Mouse (Mus musculus) T-helper 1 cell (primary cell): ENCODE results near the gene Fastkd5.
"Not testable (repeated sequence)": the region's sequence is repeated elsewhere in the genome, so short reads cannot be mapped to it uniquely, and the experiment has no call there.

Source experiments
- in situ Hi-C: fragments of 300-600 bp; cut with MboI, MseI; formaldehyde crosslinking; loops from one replicate; pipeline ENCODE4 v1.15.1; 2025; ENCODE audit warnings: high pct_unique_total_duplicates

The Fastkd5 gene

GRCm38 (mm10) chr2:130578148-130578547, 51.7 kb downstream of the Fastkd5 start:
- in situ Hi-C loops = no loop called here

DNA sequence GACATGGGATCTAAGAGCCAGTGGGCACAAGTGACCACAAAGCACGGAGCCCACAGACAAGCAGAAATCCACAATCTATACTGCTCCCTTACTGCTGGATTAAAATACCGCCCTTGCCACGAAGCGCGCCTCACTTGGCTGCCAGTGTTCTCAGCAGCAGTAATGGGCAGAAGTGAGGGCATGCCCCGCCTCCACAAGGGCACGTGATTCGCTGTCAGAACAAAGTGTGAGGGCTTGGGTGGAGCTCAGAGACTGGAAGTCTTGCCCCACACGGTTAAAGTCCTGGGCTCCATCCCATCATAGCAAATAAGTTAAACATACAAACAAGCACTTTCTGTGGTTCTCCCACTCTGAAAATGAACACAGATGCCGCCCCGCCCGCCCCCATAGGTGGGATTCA, 52.2 kb downstream of the Fastkd5 start:
- in situ Hi-C loops = no loop called here

GRCm38 (mm10) chr2:130577021-130577420, 52.8 kb downstream of the Fastkd5 start:
- in situ Hi-C loops = no loop called here

GRCm38 (mm10) chr2:130576564-130576963, 53.3 kb downstream of the Fastkd5 start:
- in situ Hi-C loops = not testable (repeated sequence)

GRCm38 (mm10) chr2:130575873-130576272, 54.0 kb downstream of the Fastkd5 start, which contains the start of gene Oxt:
Gene Oxt, plus strand, starts transcription at chr2:130576173.
- in situ Hi-C loops = no loop called here

- in situ Hi-C loops = no loop called here
Measured at GRCm38 (mm10) chr2:130574960-130575359, 54.9 kb downstream of the Fastkd5 start.

DNA sequence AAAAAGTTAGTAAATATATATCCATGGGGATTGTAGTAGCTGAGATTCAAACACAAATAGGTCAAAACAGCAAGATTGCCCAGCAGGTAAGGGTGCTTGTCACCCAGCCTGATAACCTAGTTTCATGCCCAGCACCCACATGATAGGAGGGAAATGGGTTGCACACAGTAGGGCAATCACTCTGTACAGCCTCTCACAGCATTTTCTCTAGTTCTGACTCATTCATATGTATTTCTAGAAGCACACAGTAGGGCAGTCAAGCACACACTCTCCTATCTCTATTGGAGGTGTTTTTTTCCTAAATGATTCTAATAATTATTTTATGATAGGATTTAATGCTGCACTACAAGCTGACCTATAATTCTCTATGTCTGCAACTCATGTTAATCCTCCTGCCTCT, 59.9 kb downstream of the Fastkd5 start:
- in situ Hi-C loops = no loop called here

- in situ Hi-C loops = no loop called here
Measured at GRCm38 (mm10) chr2:130568921-130569320, 60.9 kb downstream of the Fastkd5 start.

- in situ Hi-C loops = no loop called here
Measured at GRCm38 (mm10) chr2:130564983-130565382, 64.8 kb downstream of the Fastkd5 start.

- in situ Hi-C loops = no loop called here
Measured at GRCm38 (mm10) chr2:130564063-130564462, 65.8 kb downstream of the Fastkd5 start.
